Mouse (Mus musculus): ENCODE results near the gene Cd300ld3. TPM values are rescaled to one million over a fixed set of nuclear protein-coding genes. Genes with fewer than 3 reads are reported as not detected.

The Cd300ld3 gene
- polyA plus RNA-seq (2017; shearing (Covaris generic)), result not detected

GRCm38 (mm10) chr11:115048259-115048658, at the start of gene Cd300ld3:
Gene Cd300ld3 (minus strand): TSS chr11:115048409.

GRCm38 (mm10) chr11:115091362-115091901, 43.2 kb upstream of the Cd300ld3 start, which contains the start of gene Rab37:
Gene Rab37 (plus strand): TSS chr11:115091431.

GRCm38 (mm10) chr11:115062077-115062476, 13.9 kb upstream of the Cd300ld3 start, which contains the start of gene Cd300e:
Gene Cd300e (minus strand): TSS chr11:115062177.

GRCm38 (mm10) chr11:115037669-115038068, 10.5 kb downstream of the Cd300ld3 start, which contains the start of gene Cd300ld5:
Gene Cd300ld5 (minus strand): TSS chr11:115037769.

GRCm38 (mm10) chr11:115026912-115027311, 21.3 kb downstream of the Cd300ld3 start, which contains the start of gene Cd300ld4:
Gene Cd300ld4 (minus strand): TSS chr11:115027012.

GRCm38 (mm10) chr11:115016093-115016492, 32.1 kb downstream of the Cd300ld3 start, which contains the start of gene Cd300ld2:
Gene Cd300ld2 (minus strand): TSS chr11:115016193.

GRCm38 (mm10) chr11:115001474-115002040, 46.7 kb downstream of the Cd300ld3 start, which contains the start of gene Cd300c2:
Gene Cd300c2 (minus strand): TSS chr11:115001880.

Other genes starting within 250 kb of the Cd300ld3 start
- gene Gpr142, start 249.5 kb downstream of the Cd300ld3 start, polyA plus RNA-seq (2017; shearing (Covaris generic)), result not detected
- gene Gprc5c, start 197.3 kb downstream of the Cd300ld3 start, polyA plus RNA-seq (2017; shearing (Covaris generic)), result 0.10 TPM
- gene Cd300a, start 158.4 kb downstream of the Cd300ld3 start, polyA plus RNA-seq (2017; shearing (Covaris generic)), result 0.45 TPM
- gene Cd300lb, start 114.0 kb downstream of the Cd300ld3 start, polyA plus RNA-seq (2017; shearing (Covaris generic)), result 0.11 TPM
- not detected for gene Cd300c, start 79.3 kb downstream of the Cd300ld3 start, polyA plus RNA-seq (2017; shearing (Covaris generic))
- gene Cd300ld, start 58.5 kb downstream of the Cd300ld3 start, polyA plus RNA-seq (2017; shearing (Covaris generic)), result not detected
- gene Cd300c2, start 46.5 kb downstream of the Cd300ld3 start, polyA plus RNA-seq (2017; shearing (Covaris generic)), result 0.42 TPM
- gene Cd300ld2, start 32.2 kb downstream of the Cd300ld3 start, polyA plus RNA-seq (2017; shearing (Covaris generic)), result not detected
- not detected for gene Cd300ld4, start 21.4 kb downstream of the Cd300ld3 start, polyA plus RNA-seq (2017; shearing (Covaris generic))
- not detected for gene Cd300ld5, start 10.6 kb downstream of the Cd300ld3 start, polyA plus RNA-seq (2017; shearing (Covaris generic))
- 0.19 TPM for gene Cd300e, start 13.8 kb upstream of the Cd300ld3 start, polyA plus RNA-seq (2017; shearing (Covaris generic))
- gene Rab37, start 43.0 kb upstream of the Cd300ld3 start, polyA plus RNA-seq (2017; shearing (Covaris generic)), result 206 TPM
- 1.1 TPM for gene Cd300lf, start 85.6 kb upstream of the Cd300ld3 start, polyA plus RNA-seq (2017; shearing (Covaris generic))
- gene Slc9a3r1, start 114.9 kb upstream of the Cd300ld3 start, polyA plus RNA-seq (2017; shearing (Covaris generic)), result 474 TPM
- gene Tmem104, start 139.1 kb upstream of the Cd300ld3 start, polyA plus RNA-seq (2017; shearing (Covaris generic)), result 15.9 TPM
- 11.9 TPM for gene Nat9, start 139.4 kb upstream of the Cd300ld3 start, polyA plus RNA-seq (2017; shearing (Covaris generic))
- not detected for gene Grin2c, start 218.8 kb upstream of the Cd300ld3 start, polyA plus RNA-seq (2017; shearing (Covaris generic))
- 31.7 TPM for gene Fdxr, start 228.6 kb upstream of the Cd300ld3 start, polyA plus RNA-seq (2017; shearing (Covaris generic))
- gene Fads6, start 249.3 kb upstream of the Cd300ld3 start, polyA plus RNA-seq (2017; shearing (Covaris generic)), result 0.96 TPM

Data from CD4-positive, CD25-positive, alpha-beta regulatory T cell (primary cell).